7 mouse cellular contexts compared by ENCODE assay signal in the genomic region with DNA sequence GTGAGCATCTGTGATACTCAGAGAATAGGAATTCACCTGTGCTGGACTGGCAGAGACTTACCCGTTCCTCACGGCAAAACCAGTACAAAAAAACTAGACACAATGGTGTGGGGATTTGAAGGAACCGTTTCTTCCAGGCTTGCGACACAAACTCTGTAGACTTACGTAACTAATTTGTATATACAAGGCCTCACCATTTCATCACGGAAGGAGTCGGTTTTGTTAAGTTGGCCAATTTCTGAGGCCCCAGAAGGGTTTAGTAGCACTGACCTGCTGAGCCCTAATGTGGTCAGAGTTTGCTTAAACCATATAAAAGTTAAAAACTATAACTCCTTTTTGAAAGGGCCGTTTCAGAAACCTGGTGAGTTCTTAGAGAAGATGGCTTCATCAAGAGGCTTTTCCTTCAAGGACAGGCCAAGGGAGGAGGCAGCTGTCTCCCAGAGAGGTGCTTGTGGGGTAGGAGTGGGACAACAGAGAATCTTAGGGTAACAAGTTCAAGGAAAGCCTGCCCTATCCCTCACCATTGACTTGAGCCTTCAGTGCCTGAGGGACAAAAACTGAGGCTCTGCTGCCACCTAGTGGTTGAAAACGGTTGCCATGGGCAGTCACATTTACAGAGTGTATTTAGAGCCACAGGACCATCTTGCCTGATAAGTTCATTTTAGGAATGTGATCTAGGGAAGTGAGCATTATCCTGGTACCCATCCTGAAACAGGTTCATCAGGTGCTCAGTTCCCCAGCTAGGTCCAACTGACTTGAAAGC.
DNase-seq lines count a peak whose midpoint lies in the region; ATAC-seq and TF ChIP-seq lines count a peak whose summit lies in the region.

No protein-coding gene starts in this region.

- no peak overlapping the region for H3K4me3 ChIP-seq in cortical plate, adult 2 months (ENCODE audit: insufficient read depth, low read length)
- H3K4me3 ChIP-seq in intestine, postnatal 0 days (ENCODE audit: low read depth, low read length) = no peak overlapping the region
- H3K4me3 ChIP-seq in midbrain, embryonic 12.5 days = no peak overlapping the region

- H3K4me1 ChIP-seq in cortical plate, adult 2 months (ENCODE audit: control insufficient read depth, insufficient read depth, low read length) = no peaks in the 10 kb centered on the region
- H3K4me1 ChIP-seq in intestine, postnatal 0 days (replicated peaks; ENCODE audit: control insufficient read depth, insufficient read depth, low read length) = no peaks in the 10 kb centered on the region
- H3K4me1 ChIP-seq in midbrain, embryonic 12.5 days = no peaks in the 10 kb centered on the region

- no peak for TF ChIP-seq POLR2A in cortical plate, adult 2 months (IDR thresholded peaks at IDR 0.05; ENCODE audit: extremely low read depth, insufficient read depth, low read length)

- H3K27me3 ChIP-seq in intestine, postnatal 0 days (replicated peaks; ENCODE audit: control insufficient read depth, insufficient read depth, low read length) = no peaks in the 10 kb centered on the region
- H3K27me3 ChIP-seq in midbrain, embryonic 12.5 days = no peaks in the 10 kb centered on the region

- H3K27ac ChIP-seq in cortical plate, adult 2 months (ENCODE audit: insufficient read depth, low read length) = no peak overlapping the region
- no peak overlapping the region for H3K27ac ChIP-seq in intestine, postnatal 0 days (ENCODE audit: low read depth, low read length)
- H3K27ac ChIP-seq in midbrain, embryonic 12.5 days (replicated peaks) = no peak overlapping the region

- intact Hi-C loops in left cerebral cortex, postnatal 36 days (cut with DNase I) = loop anchor here (1.0 kb wide), 1 partner anchor 208 kb away; no protein-coding TSS in a partner anchor

- H3K4me2 ChIP-seq in intestine, postnatal 0 days (replicated peaks; ENCODE audit: low read depth) = no peak overlapping the region
- H3K4me2 ChIP-seq in midbrain, embryonic 12.5 days (replicated peaks) = no peak overlapping the region

- H3K9me3 ChIP-seq in intestine, postnatal 0 days (ENCODE audit: control insufficient read depth) = no peaks in the 10 kb centered on the region
- no peaks in the 10 kb centered on the region for H3K9me3 ChIP-seq in midbrain, embryonic 12.5 days

- DNase-seq in adrenal gland, adult 18-20 months (ENCODE audit: low spot score in 2 of 2) = peak; percentile 85 to 87
- peak; percentile 88 for DNase-seq in gastrocnemius, postnatal 10 days
- peak; percentile 77 to 82 for DNase-seq in left cerebral cortex, postnatal 36 days (ENCODE audit: low spot score in 2 of 2)
- peak; percentile 57 for DNase-seq in skeletal muscle tissue, adult 2 months (ENCODE audit: low read depth, low spot score)

- ATAC-seq in intestine, postnatal 0 days = no peak
- ATAC-seq in midbrain, embryonic 12.5 days (ENCODE audit: low FRiP score, low read depth) = peak; percentile 12; the same call in 1 of the 2 replicates

- H3K9ac ChIP-seq in intestine, postnatal 0 days (ENCODE audit: low read depth, low read length) = no peak overlapping the region
- no peak overlapping the region for H3K9ac ChIP-seq in midbrain, embryonic 12.5 days (replicated peaks)

- no peaks in the 10 kb centered on the region for H3K36me3 ChIP-seq in intestine, postnatal 0 days (ENCODE audit: control insufficient read depth, insufficient read depth)
- H3K36me3 ChIP-seq in midbrain, embryonic 12.5 days = no peaks in the 10 kb centered on the region

- WGBS in intestine, postnatal 0 days = 62% methylated on average over 9 of the region's 9 CpGs
- 74% methylated on average over 9 of the region's 9 CpGs for WGBS in midbrain, embryonic 12.5 days

- TF ChIP-seq CTCF in cortical plate, adult 2 months (IDR thresholded peaks at IDR 0.05; ENCODE audit: extremely low read depth, insufficient read depth, low read length) = peak; percentile 99
- peak; percentile 97 for TF ChIP-seq CTCF in intestine, postnatal 0 days (IDR thresholded peaks at IDR 0.05; ENCODE audit: low read depth)
